Mouse (Mus musculus): Measurements from ENCODE around the gene Emc10. TPM values are rescaled to one million over a fixed set of nuclear protein-coding genes. Genes with fewer than 3 reads are reported as not detected.

Emc10 gene
- total RNA-seq, 1 experiment from 2014 or later = 23.3 TPM

- ATAC-seq (replicated peaks; ENCODE audit: insufficient number of reproducible peaks, low FRiP score, low TSS enrichment, poor library complexity, severe bottlenecking) = peak; percentile 72
Measured at GRCm38 (mm10) chr7:44527483-44528398, 31.4 kb upstream of the Emc10 start.

GRCm38 (mm10) chr7:44526414-44527154, 30.3 kb upstream of the Emc10 start:
- no peak for ATAC-seq (replicated peaks; ENCODE audit: insufficient number of reproducible peaks, low FRiP score, low TSS enrichment, poor library complexity, severe bottlenecking)

GRCm38 (mm10) chr7:44525126-44525832, 28.9 kb upstream of the Emc10 start:
- no peak for ATAC-seq (replicated peaks; ENCODE audit: insufficient number of reproducible peaks, low FRiP score, low TSS enrichment, poor library complexity, severe bottlenecking)

GRCm38 (mm10) chr7:44524502-44524901, 28.2 kb upstream of the Emc10 start, which contains the start of gene Mybpc2:
Mybpc2 (minus strand) TSS chr7:44524656.
- no peak for ATAC-seq (replicated peaks; ENCODE audit: insufficient number of reproducible peaks, low FRiP score, low TSS enrichment, poor library complexity, severe bottlenecking)

- ATAC-seq (replicated peaks; ENCODE audit: insufficient number of reproducible peaks, low FRiP score, low TSS enrichment, poor library complexity, severe bottlenecking) = no peak
Measured at GRCm38 (mm10) chr7:44523056-44523455, 26.7 kb upstream of the Emc10 start.

DNA sequence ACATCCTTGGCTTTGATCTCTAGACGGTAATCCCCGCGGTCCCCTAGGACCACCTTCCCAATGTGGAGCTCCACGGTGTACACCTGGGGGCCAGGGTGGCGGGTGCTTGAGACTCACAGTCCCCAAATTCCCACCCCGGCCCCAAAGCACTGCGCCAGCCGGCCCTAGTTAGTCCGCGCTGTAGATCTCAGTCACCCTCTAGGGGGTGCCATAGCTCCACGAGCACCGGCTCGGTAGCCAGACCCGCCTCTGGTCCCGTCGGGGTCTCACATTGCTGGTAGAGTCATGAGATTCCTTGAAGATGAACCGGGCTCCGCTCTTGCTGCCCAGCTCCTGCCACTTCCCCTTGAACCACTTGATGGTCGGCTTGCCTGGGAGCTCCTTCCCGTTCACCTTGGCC, 25.4 kb upstream of the Emc10 start:
- ATAC-seq (replicated peaks; ENCODE audit: insufficient number of reproducible peaks, low FRiP score, low TSS enrichment, poor library complexity, severe bottlenecking) = 0 out of 2 replicates have a peak, but pooled peaks have one; percentile 23

- ATAC-seq (replicated peaks; ENCODE audit: insufficient number of reproducible peaks, low FRiP score, low TSS enrichment, poor library complexity, severe bottlenecking) = no peak
Measured at GRCm38 (mm10) chr7:44520990-44521389, 24.7 kb upstream of the Emc10 start.

GRCm38 (mm10) chr7:44519240-44519913, 23.0 kb upstream of the Emc10 start:
- no peak for ATAC-seq (replicated peaks; ENCODE audit: insufficient number of reproducible peaks, low FRiP score, low TSS enrichment, poor library complexity, severe bottlenecking)

- no peak for ATAC-seq (replicated peaks; ENCODE audit: insufficient number of reproducible peaks, low FRiP score, low TSS enrichment, poor library complexity, severe bottlenecking)
Measured at GRCm38 (mm10) chr7:44507491-44507890, 11.2 kb upstream of the Emc10 start.

DNA sequence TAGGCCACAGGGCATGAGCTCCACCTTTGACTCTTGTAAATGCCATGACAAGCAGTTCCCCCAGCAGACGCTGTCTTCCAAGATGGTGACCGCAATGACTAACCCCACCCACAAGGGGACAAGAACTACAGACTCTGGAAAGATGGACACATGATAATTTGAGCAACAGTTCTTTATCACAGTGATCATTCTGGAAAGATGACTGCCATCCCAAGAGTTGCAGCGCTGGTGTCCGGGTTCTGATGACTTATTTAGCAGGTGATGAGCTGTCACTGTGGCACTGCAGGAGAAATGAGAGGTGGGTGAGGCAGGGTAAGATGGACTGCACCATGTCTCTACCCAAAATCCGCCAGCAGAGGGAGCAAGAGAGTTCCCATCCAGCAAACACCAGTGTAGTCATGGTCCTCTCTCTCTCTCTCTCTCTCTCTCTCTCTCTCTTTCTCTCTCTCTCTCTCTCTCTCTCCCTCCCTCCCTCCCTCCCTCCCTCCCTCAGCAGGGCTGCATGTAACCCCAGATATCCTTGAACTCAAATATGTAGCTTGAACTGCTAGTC, 5.3 kb upstream of the Emc10 start:
- peak; percentile 48; the same call in 1 of the 2 replicates for ATAC-seq (replicated peaks; ENCODE audit: insufficient number of reproducible peaks, low FRiP score, low TSS enrichment, poor library complexity, severe bottlenecking)

- ATAC-seq (replicated peaks; ENCODE audit: insufficient number of reproducible peaks, low FRiP score, low TSS enrichment, poor library complexity, severe bottlenecking) = no peak
Measured at GRCm38 (mm10) chr7:44500046-44500445, 3.7 kb upstream of the Emc10 start.

- no peak for ATAC-seq (replicated peaks; ENCODE audit: insufficient number of reproducible peaks, low FRiP score, low TSS enrichment, poor library complexity, severe bottlenecking)
Measured at GRCm38 (mm10) chr7:44498922-44499321, 2.6 kb upstream of the Emc10 start.

DNA sequence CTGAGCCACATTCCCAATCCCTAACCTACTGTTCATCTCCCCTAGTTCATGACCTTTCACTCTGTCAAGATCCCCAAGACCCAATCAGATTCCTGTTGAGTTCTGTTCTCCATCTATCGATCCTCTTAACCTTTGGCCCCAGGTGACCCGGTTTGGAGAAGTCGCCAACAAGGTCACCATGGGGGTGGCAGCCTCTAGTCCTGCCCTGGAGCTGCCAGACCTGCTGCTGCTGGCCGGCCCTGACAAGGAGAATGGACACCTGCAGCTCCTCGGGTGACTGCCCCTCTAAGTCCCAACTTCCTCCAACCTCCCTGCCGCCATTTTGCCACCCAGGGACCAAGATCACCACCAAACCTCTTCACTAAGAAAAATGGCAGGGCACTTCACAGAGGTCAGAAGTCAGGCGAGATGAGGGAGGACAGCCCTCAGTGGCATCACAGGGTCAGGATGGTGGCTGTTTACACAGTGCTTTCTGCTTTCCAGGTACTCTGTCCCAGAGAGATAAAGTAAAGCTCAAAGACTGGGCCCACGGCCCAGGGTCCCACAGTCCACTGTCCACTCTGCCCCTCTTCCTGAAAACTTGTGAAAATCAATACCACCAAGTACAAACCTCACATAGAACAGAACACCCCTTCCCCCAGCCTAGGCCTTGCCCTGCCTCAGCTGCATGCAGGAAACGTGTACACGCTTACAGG, 1.2 kb upstream of the Emc10 start:
- ATAC-seq (replicated peaks; ENCODE audit: insufficient number of reproducible peaks, low FRiP score, low TSS enrichment, poor library complexity, severe bottlenecking) = no peak

DNA sequence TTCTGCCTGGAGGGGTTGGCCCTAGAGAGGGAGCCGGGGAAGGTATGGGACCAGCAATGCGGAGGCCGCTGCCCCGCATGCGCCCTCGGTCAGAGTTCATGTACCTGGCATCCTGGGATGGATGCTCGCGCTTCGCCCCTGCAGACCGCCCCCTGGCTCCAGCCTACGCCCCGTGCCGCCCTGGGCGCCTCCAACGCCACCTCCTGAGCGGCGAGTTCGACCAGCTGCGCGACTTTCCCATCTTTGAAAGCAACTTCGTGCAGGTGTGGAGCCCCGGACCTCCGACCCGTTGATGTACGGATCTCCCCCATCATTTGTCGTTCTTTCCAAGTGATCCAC, 411 bp upstream of the Emc10 start:
- ATAC-seq (replicated peaks; ENCODE audit: insufficient number of reproducible peaks, low FRiP score, low TSS enrichment, poor library complexity, severe bottlenecking) = no peak

DNA sequence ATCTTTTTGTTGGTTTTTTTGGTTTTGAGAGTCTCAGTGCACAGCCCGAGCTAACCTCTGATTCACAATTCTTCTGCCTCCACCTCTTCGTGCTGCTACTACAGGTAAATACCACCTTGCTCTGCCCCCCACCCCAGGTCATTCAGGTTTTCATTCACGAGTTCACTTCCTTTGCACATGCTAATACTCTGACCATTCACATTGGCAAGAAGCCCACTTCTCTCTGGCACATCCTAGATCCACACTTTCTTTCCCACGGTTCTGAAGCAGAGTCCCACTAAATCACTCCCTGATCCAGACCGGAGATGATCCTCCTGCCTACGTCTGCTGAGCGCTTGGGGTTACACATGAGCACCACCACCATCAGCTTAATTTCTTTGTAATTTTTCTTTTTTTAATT, 1.2 kb downstream of the Emc10 start:
- no peak for ATAC-seq (replicated peaks; ENCODE audit: insufficient number of reproducible peaks, low FRiP score, low TSS enrichment, poor library complexity, severe bottlenecking)

GRCm38 (mm10) chr7:44494681-44495080, 1.6 kb downstream of the Emc10 start:
- no peak for ATAC-seq (replicated peaks; ENCODE audit: insufficient number of reproducible peaks, low FRiP score, low TSS enrichment, poor library complexity, severe bottlenecking)

- ATAC-seq (replicated peaks; ENCODE audit: insufficient number of reproducible peaks, low FRiP score, low TSS enrichment, poor library complexity, severe bottlenecking) = no peak
Measured at GRCm38 (mm10) chr7:44492166-44492826, 4.0 kb downstream of the Emc10 start.
